Mouse (Mus musculus): ENCODE results near the gene Ncor1.

DNA sequence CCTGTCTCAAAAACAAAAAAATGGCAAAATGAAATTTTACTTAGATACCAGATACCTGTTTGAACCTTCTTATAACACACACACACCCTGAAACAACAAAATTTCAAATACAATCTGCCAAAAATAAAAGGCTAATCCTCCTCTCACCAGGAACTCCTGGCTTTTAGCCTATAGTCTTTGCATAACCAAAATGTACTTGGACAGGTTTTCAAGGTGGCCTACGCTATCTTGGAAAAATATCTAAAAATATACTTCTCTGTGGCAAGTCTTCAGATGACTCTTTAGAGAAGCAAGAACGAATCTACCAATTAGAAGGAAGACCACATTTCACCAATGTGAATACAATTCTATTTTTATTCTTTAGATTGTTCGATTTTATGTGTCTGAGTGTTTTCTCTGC lies 12.5 kb downstream of the Ncor1 start:
- TF ChIP-seq CTCF (conservative IDR thresholded peaks at IDR 0.05; ENCODE audit: insufficient read depth, insufficient read length, low read depth, low read length) = no peak
- no peak for TF ChIP-seq POLR2A (IDR thresholded peaks at IDR 0.05; ENCODE audit: low read depth, low read length)

All from kidney, adult 2 months (tissue).